Mouse (Mus musculus) mesoderm, embryonic 11.5 days (tissue): ENCODE measurements around the gene Gm11627.
A peak's percentile ranks its signal among the peaks of the same experiment; 100 is the strongest.
"Not testable (repeated sequence)": the region's sequence is repeated elsewhere in the genome, so short reads cannot be mapped to it uniquely, and the experiment has no call there.

ENCODE experiments used
- DNase-seq: peaks from one replicate; pipeline ENCODE4 v3.0.0-alpha.2; 2012; ENCODE audit warnings: low read depth, low spot score

The Gm11627 gene

GRCm38 (mm10) chr11:102564952-102565671 is 14.1 kb downstream of the Gm11627 start:
- DNase-seq: not testable (repeated sequence)

GRCm38 (mm10) chr11:102558704-102559103 is 20.6 kb downstream of the Gm11627 start:
- DNase-seq: no peak

- no peak for DNase-seq
Observed at GRCm38 (mm10) chr11:102557386-102557785, 21.9 kb downstream of the Gm11627 start.

- no peak for DNase-seq
Observed at GRCm38 (mm10) chr11:102556716-102557074, 22.6 kb downstream of the Gm11627 start.

- peak; percentile 99 for DNase-seq
Observed at GRCm38 (mm10) chr11:102556031-102556715, 23.1 kb downstream of the Gm11627 start, which contains the start of gene Gpatch8. Gpatch8 (minus strand) TSS chr11:102556392.

- no peak for DNase-seq
Observed at GRCm38 (mm10) chr11:102555400-102556030, 23.7 kb downstream of the Gm11627 start.

- no peak for DNase-seq
Observed at GRCm38 (mm10) chr11:102552051-102552450, 27.2 kb downstream of the Gm11627 start.

- no peak for DNase-seq
Observed at GRCm38 (mm10) chr11:102551176-102551575, 28.1 kb downstream of the Gm11627 start.

GRCm38 (mm10) chr11:102541471-102541870 is 37.8 kb downstream of the Gm11627 start:
- DNase-seq: no peak

- DNase-seq: not testable (repeated sequence)
Observed at GRCm38 (mm10) chr11:102540286-102540685, 39.0 kb downstream of the Gm11627 start.

GRCm38 (mm10) chr11:102539690-102540089 is 39.6 kb downstream of the Gm11627 start:
- no peak for DNase-seq

GRCm38 (mm10) chr11:102536210-102536609 is 43.1 kb downstream of the Gm11627 start:
- DNase-seq: no peak

- no peak for DNase-seq
Observed at GRCm38 (mm10) chr11:102534078-102534477, 45.2 kb downstream of the Gm11627 start.

GRCm38 (mm10) chr11:102531425-102531824 is 47.8 kb downstream of the Gm11627 start:
- DNase-seq: no peak
